Mouse (Mus musculus): Measurements from ENCODE around the gene Apol7c. TPM values are rescaled to one million over a fixed set of nuclear protein-coding genes. Genes with fewer than 3 reads are reported as not detected.
"Not testable (repeated sequence)": the region's sequence is repeated elsewhere in the genome, so short reads cannot be mapped to it uniquely, and the experiment has no call there.

The Apol7c gene
- polyA plus RNA-seq (2012; rRNA removed) = not detected in 2 replicates

DNA sequence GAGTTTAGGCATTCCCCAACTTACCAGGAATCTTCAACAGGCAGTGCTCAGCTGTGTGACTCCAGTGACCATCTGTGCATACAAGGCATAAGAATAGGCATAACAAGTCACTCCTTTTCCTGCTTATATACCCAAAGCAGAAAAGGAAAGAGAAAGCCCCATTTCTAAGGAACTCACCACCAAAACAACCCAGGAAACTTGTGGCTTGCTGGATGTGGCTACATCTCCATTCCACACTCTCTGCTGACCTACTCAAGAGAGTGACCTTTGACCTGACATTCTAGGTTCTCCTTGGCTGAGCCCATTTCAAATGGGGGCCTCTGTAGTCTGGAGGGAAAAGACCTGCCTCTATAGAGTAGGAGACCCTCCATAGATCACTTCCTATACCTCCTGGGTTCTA, at the start of gene Apol7c:
TSS of gene Apol7c (minus strand) at position 101 of the 400 bp plus-strand sequence.
- Histone ChIP-seq H3K27me3 (ENCODE audit: control insufficient read depth, insufficient read depth, low read length) (no peaks in the 10 kb centered on the region), H3K27ac (ENCODE audit: insufficient read depth, low read length) (no peak within 1 kb of the TSS), H3K4me3 (replicated peaks; ENCODE audit: insufficient read depth, low read depth, low read length) (no peak within 1 kb of the TSS), H3K4me1 (ENCODE audit: control insufficient read depth, insufficient read depth, low read length) (no peaks in the 10 kb centered on the region)
- TF ChIP-seq CTCF (IDR thresholded peaks at IDR 0.05; ENCODE audit: borderline replicate concordance, insufficient read depth, low read depth, low read length) (no peak), POLR2A (IDR thresholded peaks at IDR 0.05; ENCODE audit: borderline replicate concordance, insufficient read depth, low read length) (no peak)
- no peak for DNase-seq

DNA sequence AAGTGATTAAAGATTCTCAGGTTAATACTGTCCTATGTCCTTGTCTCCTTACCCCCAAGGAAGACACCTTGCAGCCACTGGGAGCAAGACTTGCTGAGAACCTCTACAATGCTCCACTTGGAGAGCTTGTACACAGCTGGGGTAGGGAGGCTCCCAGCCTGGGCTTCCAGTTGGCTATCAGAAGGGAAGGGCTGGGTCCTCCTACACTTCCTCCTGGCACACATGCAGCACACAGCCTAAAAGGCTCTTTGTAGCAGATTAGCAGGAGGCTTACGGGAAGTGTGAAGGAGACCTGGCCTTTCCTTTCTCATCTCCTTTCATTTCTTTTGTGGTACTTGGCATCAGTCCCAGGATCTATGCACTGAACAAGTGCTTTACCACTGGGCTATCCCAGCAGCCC, 48.6 kb upstream of the Apol7c start:
- WGBS = 10% methylated on average over 1 of the region's 1 CpGs
- TF ChIP-seq CTCF (IDR thresholded peaks at IDR 0.05; ENCODE audit: borderline replicate concordance, insufficient read depth, low read depth, low read length) (no peak), POLR2A (IDR thresholded peaks at IDR 0.05; ENCODE audit: borderline replicate concordance, insufficient read depth, low read length) (no peak)
- no peak overlapping the region for H3K27ac ChIP-seq (ENCODE audit: insufficient read depth, low read length)
- no peaks in the 10 kb centered on the region for H3K4me1 ChIP-seq (ENCODE audit: control insufficient read depth, insufficient read depth, low read length)
- H3K27me3 ChIP-seq (ENCODE audit: control insufficient read depth, insufficient read depth, low read length) = no peaks in the 10 kb centered on the region
- no peak for DNase-seq
- H3K4me3 ChIP-seq (replicated peaks; ENCODE audit: insufficient read depth, low read depth, low read length) = no peak overlapping the region

DNA sequence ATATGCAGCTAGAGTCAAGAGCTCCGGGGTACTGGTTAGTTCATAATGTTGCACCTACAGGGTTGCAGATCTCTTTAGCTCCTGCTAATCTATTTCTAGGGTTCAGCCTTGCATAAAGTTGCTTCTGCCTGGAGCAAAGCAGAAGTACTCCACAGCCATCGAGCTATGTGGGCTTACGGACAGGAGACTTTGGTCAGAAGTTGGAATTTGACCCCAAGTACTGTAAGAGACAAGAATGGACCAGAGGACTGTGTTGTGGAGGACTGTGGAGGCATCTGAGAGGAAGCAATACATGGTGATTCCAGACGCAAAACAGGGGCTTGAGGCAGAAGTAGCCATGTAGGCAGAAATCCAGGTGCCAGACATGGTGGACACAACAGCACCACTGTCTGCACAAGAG, 46.2 kb upstream of the Apol7c start:
- Histone ChIP-seq H3K27me3 (ENCODE audit: control insufficient read depth, insufficient read depth, low read length) (no peaks in the 10 kb centered on the region), H3K27ac (ENCODE audit: insufficient read depth, low read length) (no peak overlapping the region), H3K4me1 (ENCODE audit: control insufficient read depth, insufficient read depth, low read length) (no peaks in the 10 kb centered on the region), H3K4me3 (replicated peaks; ENCODE audit: insufficient read depth, low read depth, low read length) (no peak overlapping the region)
- TF ChIP-seq POLR2A (IDR thresholded peaks at IDR 0.05; ENCODE audit: borderline replicate concordance, insufficient read depth, low read length) (no peak), CTCF (IDR thresholded peaks at IDR 0.05; ENCODE audit: borderline replicate concordance, insufficient read depth, low read depth, low read length) (no peak)
- DNase-seq = no peak
- 96% methylated on average over 4 of the region's 4 CpGs for WGBS

GRCm38 (mm10) chr15:77578801-77579200, 45.7 kb upstream of the Apol7c start:
- Histone ChIP-seq H3K27me3 (ENCODE audit: control insufficient read depth, insufficient read depth, low read length) (no peaks in the 10 kb centered on the region), H3K4me3 (replicated peaks; ENCODE audit: insufficient read depth, low read depth, low read length) (no peak overlapping the region), H3K27ac (ENCODE audit: insufficient read depth, low read length) (no peak overlapping the region), H3K4me1 (ENCODE audit: control insufficient read depth, insufficient read depth, low read length) (no peaks in the 10 kb centered on the region)
- no peak for DNase-seq
- TF ChIP-seq POLR2A (IDR thresholded peaks at IDR 0.05; ENCODE audit: borderline replicate concordance, insufficient read depth, low read length) = no peak
- no peak for TF ChIP-seq CTCF (IDR thresholded peaks at IDR 0.05; ENCODE audit: borderline replicate concordance, insufficient read depth, low read depth, low read length)
- WGBS = 93% methylated on average over 2 of the region's 2 CpGs

DNA sequence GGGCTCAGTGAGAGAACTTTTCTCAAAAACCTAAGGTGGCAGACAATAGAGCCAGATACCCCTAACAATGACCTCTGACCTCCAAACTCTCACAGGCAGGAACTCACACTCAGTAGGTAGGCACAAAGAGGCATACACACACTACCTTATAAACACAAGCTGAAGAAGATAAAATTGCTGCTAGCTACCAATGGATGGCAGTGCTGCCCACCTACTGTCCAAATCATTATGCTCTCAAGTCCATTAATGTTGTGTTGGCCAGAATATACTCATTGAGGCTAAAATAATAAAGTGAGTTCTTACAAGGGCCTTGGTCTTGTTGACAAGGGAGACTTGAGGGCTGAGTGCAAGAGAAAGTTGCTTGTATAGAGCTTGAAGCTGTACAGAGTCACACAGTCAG, 30.1 kb upstream of the Apol7c start:
- H3K27me3 ChIP-seq (ENCODE audit: control insufficient read depth, insufficient read depth, low read length) = no peaks in the 10 kb centered on the region
- TF ChIP-seq POLR2A (IDR thresholded peaks at IDR 0.05; ENCODE audit: borderline replicate concordance, insufficient read depth, low read length) (no peak), CTCF (IDR thresholded peaks at IDR 0.05; ENCODE audit: borderline replicate concordance, insufficient read depth, low read depth, low read length) (no peak)
- H3K27ac ChIP-seq (ENCODE audit: insufficient read depth, low read length) = no peak overlapping the region
- no peak overlapping the region for H3K4me3 ChIP-seq (replicated peaks; ENCODE audit: insufficient read depth, low read depth, low read length)
- no peak for DNase-seq
- H3K4me1 ChIP-seq (ENCODE audit: control insufficient read depth, insufficient read depth, low read length) = no peaks in the 10 kb centered on the region

- no peak within 1 kb of the TSS for H3K27ac ChIP-seq (ENCODE audit: insufficient read depth, low read length)
- H3K4me3 ChIP-seq (replicated peaks; ENCODE audit: insufficient read depth, low read depth, low read length) = no peak within 1 kb of the TSS
- TF ChIP-seq POLR2A (IDR thresholded peaks at IDR 0.05; ENCODE audit: borderline replicate concordance, insufficient read depth, low read length) = no peak
- TF ChIP-seq CTCF (IDR thresholded peaks at IDR 0.05; ENCODE audit: borderline replicate concordance, insufficient read depth, low read depth, low read length) = no peak
- no peaks in the 10 kb centered on the region for H3K4me1 ChIP-seq (ENCODE audit: control insufficient read depth, insufficient read depth, low read length)
- H3K27me3 ChIP-seq (ENCODE audit: control insufficient read depth, insufficient read depth, low read length) = no peaks in the 10 kb centered on the region
- DNase-seq = no peak
These were observed 28.7 kb upstream of the Apol7c start, which contains the start of gene 1700025B11Rik for GRCm38 (mm10) chr15:77561792-77562191. Gene 1700025B11Rik, minus strand, starts transcription at chr15:77561892.

DNA sequence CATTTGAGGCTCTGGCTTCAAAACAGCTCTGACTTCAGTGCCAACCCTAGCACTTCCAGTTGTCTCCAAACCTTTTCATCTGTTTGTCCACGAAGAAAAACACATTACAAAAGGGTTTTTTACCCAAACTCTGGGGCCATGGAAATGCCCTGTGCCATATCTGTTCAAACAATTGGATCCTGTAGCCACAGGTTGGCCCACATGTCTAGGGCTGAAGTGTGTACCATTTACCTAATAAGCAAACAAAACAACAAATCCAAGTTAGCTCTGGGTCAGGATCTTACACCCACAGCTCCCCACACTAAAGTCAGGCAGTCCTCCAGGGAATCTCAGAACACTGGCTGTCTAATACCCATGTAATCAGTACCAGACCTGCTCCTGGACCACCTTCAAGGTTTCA, 6.1 kb upstream of the Apol7c start:
- not testable (repeated sequence) for H3K27ac ChIP-seq (ENCODE audit: insufficient read depth, low read length); DNase-seq; H3K4me1 ChIP-seq (ENCODE audit: control insufficient read depth, insufficient read depth, low read length); H3K4me3 ChIP-seq (replicated peaks; ENCODE audit: insufficient read depth, low read depth, low read length); H3K27me3 ChIP-seq (ENCODE audit: control insufficient read depth, insufficient read depth, low read length)
- WGBS = 11% methylated on average over 1 of the region's 1 CpGs

- 24% methylated on average over 6 of the region's 6 CpGs for WGBS
- not testable (repeated sequence) for H3K27ac ChIP-seq (ENCODE audit: insufficient read depth, low read length); H3K4me1 ChIP-seq (ENCODE audit: control insufficient read depth, insufficient read depth, low read length); H3K27me3 ChIP-seq (ENCODE audit: control insufficient read depth, insufficient read depth, low read length); H3K4me3 ChIP-seq (replicated peaks; ENCODE audit: insufficient read depth, low read depth, low read length)
- peak; percentile 9 to 33 for DNase-seq
- TF ChIP-seq CTCF (IDR thresholded peaks at IDR 0.05; ENCODE audit: borderline replicate concordance, insufficient read depth, low read depth, low read length) = peak; percentile 24; the same call in 1 of the 2 replicates
These were observed 9.8 kb downstream of the Apol7c start for GRCm38 (mm10) chr15:77523186-77523843.

GRCm38 (mm10) chr15:77520596-77520995, 12.5 kb downstream of the Apol7c start:
- DNase-seq; H3K4me3 ChIP-seq (replicated peaks; ENCODE audit: insufficient read depth, low read depth, low read length); H3K27me3 ChIP-seq (ENCODE audit: control insufficient read depth, insufficient read depth, low read length); H3K27ac ChIP-seq (ENCODE audit: insufficient read depth, low read length); H3K4me1 ChIP-seq (ENCODE audit: control insufficient read depth, insufficient read depth, low read length): not testable (repeated sequence)
- 78% methylated on average over 4 of the region's 4 CpGs for WGBS

DNA sequence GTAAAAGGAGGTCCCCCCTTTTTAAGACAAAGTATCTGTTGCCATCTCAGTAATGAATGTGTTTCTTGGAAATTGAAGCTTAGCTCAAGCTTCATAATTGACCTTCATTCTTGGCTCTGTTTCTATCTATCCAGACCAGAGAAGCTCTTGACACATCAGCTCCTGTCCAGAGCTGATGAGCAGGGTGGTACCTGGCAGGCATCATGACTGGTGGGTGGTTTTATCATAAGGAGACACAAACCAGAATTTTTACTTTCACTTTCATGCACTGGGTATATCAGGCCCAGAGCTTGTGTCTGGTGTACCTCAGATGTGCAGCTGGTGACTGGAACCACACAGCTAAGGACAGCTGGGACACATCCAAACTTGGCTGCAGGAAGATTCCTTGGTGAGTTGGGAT, 25.1 kb downstream of the Apol7c start, which contains the start of gene Apol11a:
TSS of gene Apol11a (plus strand) at position 306 of the 400 bp plus-strand sequence.
- not testable (repeated sequence) for H3K27ac ChIP-seq (ENCODE audit: insufficient read depth, low read length); H3K4me1 ChIP-seq (ENCODE audit: control insufficient read depth, insufficient read depth, low read length); H3K4me3 ChIP-seq (replicated peaks; ENCODE audit: insufficient read depth, low read depth, low read length); H3K27me3 ChIP-seq (ENCODE audit: control insufficient read depth, insufficient read depth, low read length); DNase-seq

- DNase-seq; H3K27me3 ChIP-seq (ENCODE audit: control insufficient read depth, insufficient read depth, low read length); H3K27ac ChIP-seq (ENCODE audit: insufficient read depth, low read length); H3K4me3 ChIP-seq (replicated peaks; ENCODE audit: insufficient read depth, low read depth, low read length); H3K4me1 ChIP-seq (ENCODE audit: control insufficient read depth, insufficient read depth, low read length): not testable (repeated sequence)
- 63% methylated on average over 1 of the region's 1 CpGs for WGBS
These were observed 38.4 kb downstream of the Apol7c start for GRCm38 (mm10) chr15:77494694-77495093.

GRCm38 (mm10) chr15:77493181-77493580, 39.9 kb downstream of the Apol7c start:
- H3K27me3 ChIP-seq (ENCODE audit: control insufficient read depth, insufficient read depth, low read length); H3K4me3 ChIP-seq (replicated peaks; ENCODE audit: insufficient read depth, low read depth, low read length); H3K27ac ChIP-seq (ENCODE audit: insufficient read depth, low read length); H3K4me1 ChIP-seq (ENCODE audit: control insufficient read depth, insufficient read depth, low read length); DNase-seq: not testable (repeated sequence)
- WGBS = no CpG with 5 or more reads among the region's 1 CpGs

Measured in cerebellum, adult 2 months (tissue).